Mouse (Mus musculus) heart, embryonic 12.5 days (tissue): ENCODE data around the gene Naa60. TPM values are rescaled to one million over a fixed set of nuclear protein-coding genes. Genes with fewer than 3 reads are reported as not detected.
A peak's percentile ranks its signal among the peaks of the same experiment; 100 is the strongest.
"Not testable (repeated sequence)": the region's sequence is repeated elsewhere in the genome, so short reads cannot be mapped to it uniquely, and the experiment has no call there.

Experiments used
- ATAC-seq: fragments of 200-750 bp; cut with Nextera tagmentation; 2 replicates; pipeline ENCODE4 v1.8.0; 2017; ENCODE audit warnings: moderate TSS enrichment, moderate library complexity; ENCODE audit not compliant: insufficient number of reproducible peaks, low FRiP score
- H3K27ac ChIP-seq: fragments of 300-500 bp; sonication (generic); 2 replicates; pipeline ENCODE4 v1.5.1; 2016; ENCODE audit warnings: mild to moderate bottlenecking, moderate library complexity; ENCODE audit not compliant: poor library complexity, severe bottlenecking
- H3K27me3 ChIP-seq: fragments of 300-500 bp; sonication (generic); replicated peaks from 2 replicates; pipeline ENCODE4 v1.6.1; 2016; ENCODE audit warnings: mild to moderate bottlenecking, moderate library complexity
- H3K36me3 ChIP-seq: fragments of 300-500 bp; sonication (generic); 2 replicates; pipeline ENCODE4 v1.6.1; 2016; ENCODE audit warnings: mild to moderate bottlenecking, moderate library complexity
- H3K4me1 ChIP-seq: fragments of 300-500 bp; sonication (generic); replicated peaks from 2 replicates; pipeline ENCODE4 v1.6.1; 2016; ENCODE audit warnings: mild to moderate bottlenecking
- H3K4me2 ChIP-seq: fragments of 300-500 bp; sonication (generic); 2 replicates; pipeline ENCODE4 v1.6.1; 2016; ENCODE audit warnings: mild to moderate bottlenecking, moderate library complexity
- H3K4me3 ChIP-seq: fragments of 300-500 bp; sonication (generic); 2 replicates; pipeline ENCODE4 v1.5.1; 2016; ENCODE audit warnings: mild to moderate bottlenecking
- H3K9ac ChIP-seq: fragments of 300-500 bp; sonication (generic); 2 replicates; pipeline ENCODE4 v1.6.1; 2016; ENCODE audit warnings: mild to moderate bottlenecking, moderate library complexity
- H3K9me3 ChIP-seq: fragments of 300-500 bp; sonication (generic); replicated peaks from 2 replicates; pipeline ENCODE4 v1.6.1; 2016; ENCODE audit warnings: mild to moderate bottlenecking, moderate library complexity
- WGBS: fragments of 180-500 bp; shearing (Covaris S2); methylation state at CpG from one replicate; pipeline ENCODE4 v1.1.7; 2016; 5-methylcytosine and 5-hydroxymethylcytosine counted together
- polyA plus RNA-seq: library from polyadenylated mRNA; unstranded; fragments of >200 nt; fragmentation: Nextera tagmentation; extraction: Ambion mirVana; gene quantifications from 2 replicates; pipeline ENCODE4 v1.2.1, GENCODE M21; 2016

Gene Naa60
- polyA plus RNA-seq, 1 experiment from 2014 or later = 36.1 TPM

DNA sequence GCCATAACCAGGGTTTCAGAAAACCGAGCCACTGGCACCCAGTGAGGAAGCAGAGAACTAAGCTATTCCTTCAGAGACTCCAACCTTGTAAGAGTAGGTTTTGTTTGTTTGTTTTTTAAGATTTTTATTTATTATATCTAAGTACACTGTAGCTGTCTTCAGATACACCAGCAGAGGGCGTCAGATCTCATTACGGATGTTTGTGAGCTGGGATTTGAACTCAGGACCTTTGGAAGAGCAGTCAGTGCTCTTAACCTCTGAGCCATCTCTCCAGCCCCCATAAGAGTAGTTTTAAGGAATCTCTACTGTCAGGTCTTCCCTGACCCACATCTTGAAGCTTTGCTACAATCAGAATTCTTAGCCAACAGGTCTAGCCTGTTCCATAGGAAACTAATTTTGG, 23.8 kb upstream of the Naa60 start:
- Histone ChIP-seq H3K36me3 (no peaks in the 10 kb centered on the region), H3K27ac (no peak overlapping the region), H3K4me2 (no peak overlapping the region), H3K9me3 (no peaks in the 10 kb centered on the region), H3K4me1 (peaks cover 14% of the 10 kb centered on the region), H3K4me3 (no peak overlapping the region), H3K9ac (no peak overlapping the region), H3K27me3 (no peaks in the 10 kb centered on the region)
- WGBS = 67% methylated on average over 3 of the region's 3 CpGs
- ATAC-seq = no peak

DNA sequence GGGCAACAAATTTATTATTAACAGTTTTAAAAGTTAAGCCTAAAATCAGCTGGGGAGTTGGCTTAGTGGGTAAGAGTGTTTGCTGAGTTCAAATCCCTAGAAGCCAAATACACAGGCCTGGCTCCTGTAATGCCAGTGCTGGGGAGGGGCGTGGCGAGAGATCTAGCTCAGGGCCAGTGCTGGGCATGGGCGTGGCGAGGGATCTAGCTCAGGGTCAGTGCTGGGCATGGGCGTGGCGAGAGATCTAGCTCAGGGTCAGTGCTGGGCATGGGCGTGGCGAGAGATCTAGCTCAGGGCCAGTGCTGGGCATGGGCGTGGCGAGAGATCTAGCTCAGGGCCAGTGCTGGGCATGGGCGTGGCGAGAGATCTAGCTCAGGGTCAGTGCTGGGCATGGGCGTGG, 20.9 kb upstream of the Naa60 start:
- not testable (repeated sequence) for H3K27ac ChIP-seq, H3K9me3 ChIP-seq, H3K9ac ChIP-seq, H3K4me2 ChIP-seq, H3K4me3 ChIP-seq, ATAC-seq, H3K27me3 ChIP-seq, H3K36me3 ChIP-seq
- 90% methylated on average over 13 of the region's 13 CpGs for WGBS
- H3K4me1 ChIP-seq = peaks cover 14% of the 10 kb centered on the region

DNA sequence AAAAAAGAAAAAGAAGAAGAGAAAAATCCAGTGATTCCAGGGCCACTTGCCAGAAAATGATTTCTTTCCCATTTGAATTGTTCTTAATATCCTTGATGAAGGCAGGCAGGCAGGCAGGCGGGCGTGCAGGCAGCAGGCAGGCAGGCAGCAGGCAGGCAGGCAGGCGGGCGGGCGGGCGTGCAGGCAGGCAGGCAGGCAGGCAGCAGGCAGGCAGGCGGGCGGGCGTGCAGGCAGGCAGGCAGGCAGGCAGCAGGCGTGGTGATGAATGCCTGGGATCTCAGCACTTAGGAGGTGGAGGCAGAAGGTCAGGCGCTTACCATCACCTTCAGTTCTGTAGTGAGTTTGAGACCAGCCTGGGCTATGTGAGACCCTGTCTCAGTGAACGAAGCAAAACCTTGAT, 19.6 kb upstream of the Naa60 start:
- H3K4me1 ChIP-seq = peaks cover 12% of the 10 kb centered on the region
- no peaks in the 10 kb centered on the region for H3K27me3 ChIP-seq
- no peak overlapping the region for H3K9ac ChIP-seq
- no peak for ATAC-seq
- H3K36me3 ChIP-seq = no peaks in the 10 kb centered on the region
- no peak overlapping the region for H3K27ac ChIP-seq
- H3K4me3 ChIP-seq = no peak overlapping the region
- peak overlapping the region; percentile 36 for H3K4me2 ChIP-seq
- no peaks in the 10 kb centered on the region for H3K9me3 ChIP-seq
- WGBS = 33% methylated on average over 12 of the region's 12 CpGs

DNA sequence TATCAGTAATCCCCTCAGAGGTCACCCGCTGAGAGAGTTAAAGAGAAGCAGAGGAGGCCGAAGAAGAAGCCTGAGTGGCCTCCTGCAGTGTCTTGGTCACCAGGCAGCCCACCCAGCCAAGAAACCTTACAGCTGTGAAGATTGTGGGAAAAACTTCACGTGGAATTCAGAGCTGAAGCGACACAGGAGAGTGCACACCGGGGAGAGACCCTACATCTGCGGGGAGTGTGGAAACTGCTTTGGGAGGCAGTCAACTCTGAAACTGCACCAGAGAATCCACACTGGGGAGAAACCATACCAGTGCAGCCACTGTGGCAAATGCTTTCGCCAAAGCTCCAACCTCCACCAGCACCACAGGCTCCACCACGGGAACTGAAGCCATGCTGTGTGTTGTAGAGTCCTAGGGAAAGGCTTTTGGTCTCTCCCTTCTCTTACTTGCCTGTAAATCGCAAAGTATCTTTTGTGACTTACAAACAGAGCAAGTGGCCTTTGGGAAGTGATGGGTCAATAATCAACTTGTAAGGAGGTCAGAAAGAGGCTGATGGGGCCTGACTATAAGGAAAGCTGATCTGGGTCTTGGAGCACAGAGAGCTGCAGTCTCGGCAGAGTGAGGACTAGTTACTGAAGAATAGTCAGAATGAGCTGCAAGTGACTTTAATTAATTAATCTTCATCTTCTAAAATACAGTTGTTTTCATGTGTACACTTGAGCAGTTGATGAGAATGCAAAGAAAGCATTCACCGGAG, 17.6 kb upstream of the Naa60 start:
- 60% methylated on average over 11 of the region's 11 CpGs for WGBS
- no peak for ATAC-seq
- H3K27me3 ChIP-seq = no peaks in the 10 kb centered on the region

DNA sequence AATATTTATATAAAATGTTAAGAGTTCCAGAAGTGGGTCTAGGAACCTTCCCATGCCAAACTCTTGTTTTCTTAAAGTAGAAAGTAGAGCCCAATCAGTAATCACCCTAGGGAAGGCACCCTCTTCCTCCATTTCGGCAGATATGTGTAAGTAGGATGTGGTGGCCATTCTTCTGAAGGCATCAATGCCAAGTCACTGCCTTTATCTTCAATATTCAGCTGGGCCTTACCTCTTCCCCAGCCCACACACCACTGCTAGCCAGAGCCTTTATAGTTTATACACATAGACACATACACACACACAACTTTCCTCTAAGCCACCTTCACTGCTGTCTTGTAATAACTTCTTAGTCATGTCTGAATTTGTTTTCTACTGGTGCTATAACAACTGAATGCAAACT, 16.4 kb upstream of the Naa60 start:
- peaks cover 6% of the 10 kb centered on the region; the same call in 1 of the 2 replicates for H3K4me1 ChIP-seq
- 58% methylated on average over 1 of the region's 1 CpGs for WGBS
- H3K9ac ChIP-seq = no peak overlapping the region
- no peak overlapping the region for H3K4me3 ChIP-seq
- no peaks in the 10 kb centered on the region for H3K27me3 ChIP-seq
- H3K9me3 ChIP-seq = no peaks in the 10 kb centered on the region
- H3K4me2 ChIP-seq = no peak overlapping the region
- H3K36me3 ChIP-seq = peaks cover 5% of the 10 kb centered on the region; the same call in 1 of the 2 replicates
- no peak overlapping the region for H3K27ac ChIP-seq
- no peak for ATAC-seq

More for the DNA sequence above, 17.6 kb upstream of the Naa60 start:
- no peak overlapping the region for H3K4me3 ChIP-seq
- H3K36me3 ChIP-seq = no peaks in the 10 kb centered on the region
- peaks cover 6% of the 10 kb centered on the region; the same call in 1 of the 2 replicates for H3K4me1 ChIP-seq
- no peak overlapping the region for H3K9ac ChIP-seq
- no peak overlapping the region for H3K4me2 ChIP-seq
- H3K27ac ChIP-seq = no peak overlapping the region
- no peaks in the 10 kb centered on the region for H3K9me3 ChIP-seq

DNA sequence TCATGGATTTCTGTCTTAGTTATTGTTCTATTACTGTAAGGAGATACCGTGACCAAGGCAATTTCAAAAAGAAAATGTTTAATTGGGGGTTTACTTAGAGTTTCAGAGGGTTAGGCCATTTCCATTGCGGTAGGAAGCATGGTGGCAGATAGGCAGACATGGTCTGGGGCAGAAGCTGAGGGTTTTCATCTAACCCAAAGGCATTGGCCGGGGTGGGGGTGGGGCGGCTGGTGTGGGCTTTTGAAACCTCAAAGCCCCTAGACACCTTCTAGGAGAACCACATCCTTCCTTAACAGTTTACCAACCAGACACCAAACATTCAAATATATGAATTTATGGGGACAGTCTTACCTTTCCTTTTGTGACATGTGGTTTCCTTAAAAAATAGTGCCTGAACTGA, 12.9 kb upstream of the Naa60 start:
- Histone ChIP-seq H3K4me3 (no peak overlapping the region), H3K9ac (no peak overlapping the region), H3K4me1 (no peaks in the 10 kb centered on the region), H3K36me3 (peaks cover 24% of the 10 kb centered on the region), H3K27ac (no peak overlapping the region), H3K27me3 (no peaks in the 10 kb centered on the region), H3K4me2 (no peak overlapping the region), H3K9me3 (no peaks in the 10 kb centered on the region)
- no peak for ATAC-seq
- 86% methylated on average over 4 of the region's 4 CpGs for WGBS

- Histone ChIP-seq H3K4me1 (peaks cover 16% of the 10 kb centered on the region), H3K9ac (peak overlapping the region; percentile 78), H3K36me3 (peaks cover 23% of the 10 kb centered on the region), H3K27me3 (no peaks in the 10 kb centered on the region), H3K27ac (peak overlapping the region; percentile 41; the same call in 1 of the 2 replicates), H3K9me3 (no peaks in the 10 kb centered on the region), H3K4me2 (peak overlapping the region; percentile 92), H3K4me3 (peak overlapping the region; percentile 66)
- 0 out of 2 replicates have a peak, but pooled peaks have one; percentile 13 for ATAC-seq
- 2% methylated on average over 16 of the region's 16 CpGs for WGBS
These were observed 360 bp upstream of the Naa60 start for GRCm38 (mm10) chr16:3871815-3872214.

GRCm38 (mm10) chr16:3876346-3876745, 4.2 kb downstream of the Naa60 start:
- 90% methylated on average over 4 of the region's 4 CpGs for WGBS
- Histone ChIP-seq H3K36me3 (peaks cover 29% of the 10 kb centered on the region), H3K4me2 (no peak overlapping the region), H3K27ac (no peak overlapping the region), H3K9ac (no peak overlapping the region), H3K27me3 (no peaks in the 10 kb centered on the region), H3K4me1 (peaks cover 14% of the 10 kb centered on the region), H3K9me3 (no peaks in the 10 kb centered on the region), H3K4me3 (no peak overlapping the region)
- ATAC-seq = no peak

- peaks cover 16% of the 10 kb centered on the region for H3K4me1 ChIP-seq
- ATAC-seq = peak; percentile 99
- no peaks in the 10 kb centered on the region for H3K27me3 ChIP-seq
- peak within 1 kb of the TSS; percentile 78 for H3K4me3 ChIP-seq
- H3K9ac ChIP-seq = peak within 1 kb of the TSS; percentile 88
- H3K36me3 ChIP-seq = peaks cover 12% of the 10 kb centered on the region
- peak within 1 kb of the TSS; percentile 94 for H3K27ac ChIP-seq
- under 1% methylated on average over 88 of the region's 88 CpGs for WGBS
- peak within 1 kb of the TSS; percentile 78 for H3K4me2 ChIP-seq
- no peaks in the 10 kb centered on the region for H3K9me3 ChIP-seq
These were observed 12.3 kb downstream of the Naa60 start, which contains the start of the genes Zfp597 and Gm20695 for GRCm38 (mm10) chr16:3884201-3885064. Gene Zfp597, minus strand, starts transcription at chr16:3884561. Gene Gm20695, plus strand, starts transcription at chr16:3884648.

DNA sequence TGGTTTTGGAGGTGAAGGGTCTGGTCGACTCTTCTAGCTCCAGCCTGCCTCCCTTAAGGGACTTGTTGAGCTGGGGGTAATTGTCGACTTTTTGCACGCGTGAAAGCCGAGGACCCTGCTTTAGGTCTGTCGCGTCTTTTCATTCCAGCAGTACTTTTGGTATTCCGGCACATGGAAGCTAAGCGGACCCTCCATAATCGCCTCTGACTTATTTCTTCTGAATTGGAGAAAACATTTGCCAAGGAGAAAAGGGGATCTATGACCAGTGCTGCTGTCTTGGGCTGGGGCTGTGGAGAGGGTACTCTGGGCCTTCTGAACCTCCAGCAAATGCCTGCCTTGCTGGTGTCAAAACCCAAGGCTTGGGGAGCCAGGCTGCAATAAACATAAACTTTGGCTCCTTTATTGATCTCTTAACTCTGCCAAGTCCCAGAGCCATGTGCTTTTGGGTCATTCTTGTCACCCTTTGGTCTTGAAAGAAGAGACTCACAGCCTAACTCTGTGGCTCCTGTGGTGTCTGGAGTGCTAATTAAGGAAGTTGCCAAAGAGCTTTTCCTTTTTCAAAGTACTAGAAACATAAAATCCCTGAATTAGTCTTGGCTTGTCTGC, 13.0 kb downstream of the Naa60 start:
- no peaks in the 10 kb centered on the region for H3K27me3 ChIP-seq
- peak; percentile 3; the same call in 1 of the 2 replicates for ATAC-seq
- peak overlapping the region; percentile 94 for H3K27ac ChIP-seq
- H3K4me1 ChIP-seq = peaks cover 16% of the 10 kb centered on the region
- H3K4me3 ChIP-seq = peak overlapping the region; percentile 78
- peak overlapping the region; percentile 78 for H3K4me2 ChIP-seq
- 4% methylated on average over 10 of the region's 10 CpGs for WGBS
- peak overlapping the region; percentile 88 for H3K9ac ChIP-seq
- H3K9me3 ChIP-seq = no peaks in the 10 kb centered on the region
- peaks cover 10% of the 10 kb centered on the region for H3K36me3 ChIP-seq
